Mouse (Mus musculus) G1E (cell line): Measurements from ENCODE around the gene Robo2. TPM values are rescaled to one million over a fixed set of nuclear protein-coding genes. Genes with fewer than 3 reads are reported as not detected.

ENCODE experiments used
- ATAC-seq: 2 replicates; pipeline ENCODE4 v1.8.0; 2016; ENCODE audit warnings: mild to moderate bottlenecking; ENCODE audit not compliant: insufficient number of reproducible peaks, poor library complexity, low FRiP score, severe bottlenecking; ENCODE audit errors: extremely low read depth
- DNase-seq: peaks from one replicate; pipeline ENCODE4 v3.0.0; 2012; ENCODE audit warnings: low spot score
- H3K27me3 ChIP-seq: 2 replicates; pipeline ENCODE4 v1.6.1; 2012; ENCODE audit warnings: mild to moderate bottlenecking, low read length, inconsistent platforms; ENCODE audit not compliant: insufficient read depth
- H3K36me3 ChIP-seq: replicated peaks from 2 replicates; pipeline ENCODE3; 2012; ENCODE audit warnings: mild to moderate bottlenecking, inconsistent platforms
- H3K4me1 ChIP-seq: 2 replicates; pipeline ENCODE4 v1.6.1; 2012; ENCODE audit warnings: low read depth, low read length, inconsistent platforms, mixed read lengths; ENCODE audit not compliant: insufficient read depth
- H3K4me3 ChIP-seq: 2 replicates; pipeline ENCODE4 v1.5.1; 2012; ENCODE audit warnings: low read depth, mild to moderate bottlenecking, inconsistent platforms, low read length, moderate library complexity, mixed read lengths
- H3K9me3 ChIP-seq: replicated peaks from 2 replicates; pipeline ENCODE4 v1.6.1; 2012; ENCODE audit warnings: inconsistent platforms
- CTCF ChIP-seq: IDR thresholded peaks from 2 replicates; pipeline ENCODE4 v1.5.1; 2012; ENCODE audit warnings: low read depth, low read length, inconsistent platforms, mixed read lengths
- GATA1 ChIP-seq: IDR thresholded peaks from 2 replicates; pipeline ENCODE4 v1.6.1; 2012; ENCODE audit warnings: borderline replicate concordance, low read length, inconsistent platforms, mixed read lengths
- GATA2 ChIP-seq: IDR thresholded peaks from 2 replicates; pipeline ENCODE4 v1.6.1; 2012; ENCODE audit warnings: low read depth, low read length, inconsistent platforms, borderline replicate concordance
- POLR2AphosphoS5 ChIP-seq: IDR thresholded peaks from 2 replicates; pipeline ENCODE4 v1.6.1; 2012; ENCODE audit warnings: low read depth, low read length, inconsistent platforms; ENCODE audit not compliant: insufficient replicate concordance
- TAL1 ChIP-seq: conservative IDR thresholded peaks from 2 replicates; pipeline ENCODE4 v1.6.1; 2012; ENCODE audit warnings: low read depth, low read length, inconsistent platforms, mixed read lengths
- polyA plus RNA-seq: library from polyadenylated mRNA; stranded (reverse); fragments of >175 nt; gene quantifications from 2 replicates; pipeline ENCODE4 v1.2.3, GENCODE M21; 2012
- total RNA-seq, 2 experiments: library from RNA; stranded (forward) in 1 of 2; stranded (reverse) in 1 of 2; fragments of 200-1000 nt in 1 of 2; fragments of >200 nt in 1 of 2; fragmentation: Nextera tagmentation in 1 of 2; gene quantifications; 2 replicates each; pipeline ENCODE4 v1.2.3; 2014 to 2017

The Robo2 gene
- total and polyA plus RNA-seq, 3 experiments = 0.44 TPM; not detected in 2

GRCm38 (mm10) chr16:74338969-74339630, 72.5 kb downstream of the Robo2 start:
- Histone ChIP-seq H3K27me3 (no peaks in the 10 kb centered on the region), H3K4me1 (no peaks in the 10 kb centered on the region), H3K4me3 (no peak overlapping the region), H3K36me3 (no peaks in the 10 kb centered on the region), H3K9me3 (peaks cover 5% of the 10 kb centered on the region)
- no peak for ATAC-seq
- TF ChIP-seq CTCF (no peak), POLR2AphosphoS5 (no peak), GATA2 (no peak), GATA1 (no peak), TAL1 (no peak)
- no peak for DNase-seq

GRCm38 (mm10) chr16:74321666-74322371, 89.8 kb downstream of the Robo2 start:
- 0 out of 2 replicates have a peak, but pooled peaks cover under 1% of the 10 kb centered on the region for H3K9me3 ChIP-seq
- no peaks in the 10 kb centered on the region for H3K27me3 ChIP-seq

DNA sequence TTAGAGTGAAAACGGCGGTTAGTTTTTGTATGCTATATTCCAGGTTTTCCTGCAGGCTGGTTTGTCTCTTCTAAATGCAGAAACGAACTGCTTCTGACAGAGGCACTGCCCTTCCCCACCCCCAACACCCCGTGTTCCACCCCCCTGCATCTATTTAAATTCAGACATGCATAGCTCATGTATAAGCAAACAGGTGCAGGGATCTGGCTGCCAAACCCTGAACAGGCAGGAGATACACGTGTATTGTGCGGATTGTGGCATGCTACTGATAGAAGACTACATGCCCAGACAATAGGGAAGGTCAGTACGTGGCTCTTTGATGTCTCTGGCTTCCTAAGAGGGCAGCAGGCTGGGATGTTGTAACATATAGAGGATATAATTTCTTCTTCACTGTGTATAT, 95.5 kb downstream of the Robo2 start:
- no peaks in the 10 kb centered on the region for H3K27me3 ChIP-seq
- H3K9me3 ChIP-seq = 0 out of 2 replicates have a peak, but pooled peaks cover 4% of the 10 kb centered on the region
- H3K4me1 ChIP-seq = no peaks in the 10 kb centered on the region
- DNase-seq (no peak), ATAC-seq (no peak)
- H3K4me3 ChIP-seq = no peak overlapping the region
- H3K36me3 ChIP-seq = no peaks in the 10 kb centered on the region
- TF ChIP-seq TAL1 (no peak), GATA1 (no peak), GATA2 (no peak), POLR2AphosphoS5 (no peak)

More at GRCm38 (mm10) chr16:74321666-74322371, 89.8 kb downstream of the Robo2 start:
- no peak for DNase-seq
- Histone ChIP-seq H3K4me3 (no peak overlapping the region), H3K4me1 (no peaks in the 10 kb centered on the region), H3K36me3 (no peaks in the 10 kb centered on the region)
- no peak for TF ChIP-seq TAL1
- TF ChIP-seq GATA1 = no peak
- no peak for TF ChIP-seq CTCF
- TF ChIP-seq GATA2 = no peak
- TF ChIP-seq POLR2AphosphoS5 = no peak
- no peak for ATAC-seq

- H3K36me3 ChIP-seq = no peaks in the 10 kb centered on the region
- H3K4me3 ChIP-seq = no peak overlapping the region
- no peaks in the 10 kb centered on the region for H3K27me3 ChIP-seq
- ATAC-seq (no peak), DNase-seq (no peak)
- TF ChIP-seq CTCF (no peak), GATA1 (no peak), POLR2AphosphoS5 (no peak), GATA2 (no peak), TAL1 (no peak)
- 0 out of 2 replicates have a peak, but pooled peaks cover 4% of the 10 kb centered on the region for H3K9me3 ChIP-seq
- H3K4me1 ChIP-seq = no peaks in the 10 kb centered on the region
Measured at GRCm38 (mm10) chr16:74313222-74313621, 98.4 kb downstream of the Robo2 start.

- ATAC-seq (no peak), DNase-seq (no peak)
- Histone ChIP-seq H3K9me3 (0 out of 2 replicates have a peak, but pooled peaks cover 2% of the 10 kb centered on the region), H3K4me3 (no peak overlapping the region), H3K27me3 (no peaks in the 10 kb centered on the region), H3K4me1 (no peaks in the 10 kb centered on the region), H3K36me3 (no peaks in the 10 kb centered on the region)
- no peak for TF ChIP-seq CTCF
- no peak for TF ChIP-seq POLR2AphosphoS5
- no peak for TF ChIP-seq GATA2
- TF ChIP-seq TAL1 = no peak
- TF ChIP-seq GATA1 = no peak
Measured at GRCm38 (mm10) chr16:74307543-74307887, 104.1 kb downstream of the Robo2 start.

GRCm38 (mm10) chr16:74306876-74307542, 104.6 kb downstream of the Robo2 start:
- DNase-seq (no peak), ATAC-seq (no peak)
- no peaks in the 10 kb centered on the region for H3K27me3 ChIP-seq
- 0 out of 2 replicates have a peak, but pooled peaks cover 2% of the 10 kb centered on the region for H3K9me3 ChIP-seq
- H3K36me3 ChIP-seq = no peaks in the 10 kb centered on the region
- no peak overlapping the region for H3K4me3 ChIP-seq
- TF ChIP-seq GATA2 (no peak), POLR2AphosphoS5 (no peak), TAL1 (no peak), GATA1 (no peak), CTCF (no peak)
- no peaks in the 10 kb centered on the region for H3K4me1 ChIP-seq
